Mouse (Mus musculus): ENCODE results near the gene Iqcf3. TPM values are rescaled to one million over a fixed set of nuclear protein-coding genes. Genes with fewer than 3 reads are reported as not detected.
A peak's percentile ranks its signal among the peaks of the same experiment; 100 is the strongest.

The Iqcf3 gene
- total and polyA plus RNA-seq, 2 experiments from 2014 or later = not detected

DNA sequence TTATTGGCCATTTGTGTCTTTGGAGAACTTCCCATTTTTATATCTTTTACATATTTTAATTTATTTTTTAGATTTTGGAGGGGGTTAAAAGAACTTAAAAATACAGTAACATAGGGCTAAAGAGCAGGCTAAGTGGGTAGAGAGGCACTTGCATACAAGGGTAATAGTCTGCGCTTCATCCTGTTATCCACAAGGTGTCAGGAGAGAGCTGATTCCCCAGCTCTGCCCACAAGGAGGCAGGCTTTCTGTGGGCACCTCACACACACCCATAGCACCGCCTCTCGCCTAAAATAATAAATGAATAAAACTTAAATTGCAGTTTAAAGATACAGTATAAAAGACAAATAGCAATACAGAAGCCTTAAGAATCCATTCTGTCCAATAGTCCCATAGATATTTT is 29.6 kb downstream of the Iqcf3 start:
- 38% methylated on average over 3 of the region's 3 CpGs for WGBS
- no peak overlapping the region for H3K4me2 ChIP-seq (ENCODE audit: low read depth, low read length, poor library complexity, severe bottlenecking)
- peak; percentile 89 for TF ChIP-seq CTCF (IDR thresholded peaks at IDR 0.05)
- no peak overlapping the region for H3K9ac ChIP-seq (replicated peaks; ENCODE audit: low read length, poor library complexity, severe bottlenecking)
- no peak overlapping the region for H3K27ac ChIP-seq (ENCODE audit: low read depth, low read length)
- no peaks in the 10 kb centered on the region for H3K27me3 ChIP-seq (ENCODE audit: insufficient read depth, low read length)
- ATAC-seq (ENCODE audit: low FRiP score) (no peak), DNase-seq (ENCODE audit: low spot score) (peak; percentile 55)
- no peaks in the 10 kb centered on the region for H3K4me1 ChIP-seq (ENCODE audit: insufficient read depth, low read length)
- no peak overlapping the region for H3K4me3 ChIP-seq (ENCODE audit: low read depth, low read length)
- H3K9me3 ChIP-seq (ENCODE audit: low read length) = no peaks in the 10 kb centered on the region
- H3K36me3 ChIP-seq (ENCODE audit: insufficient read depth, low read length) = no peaks in the 10 kb centered on the region

DNA sequence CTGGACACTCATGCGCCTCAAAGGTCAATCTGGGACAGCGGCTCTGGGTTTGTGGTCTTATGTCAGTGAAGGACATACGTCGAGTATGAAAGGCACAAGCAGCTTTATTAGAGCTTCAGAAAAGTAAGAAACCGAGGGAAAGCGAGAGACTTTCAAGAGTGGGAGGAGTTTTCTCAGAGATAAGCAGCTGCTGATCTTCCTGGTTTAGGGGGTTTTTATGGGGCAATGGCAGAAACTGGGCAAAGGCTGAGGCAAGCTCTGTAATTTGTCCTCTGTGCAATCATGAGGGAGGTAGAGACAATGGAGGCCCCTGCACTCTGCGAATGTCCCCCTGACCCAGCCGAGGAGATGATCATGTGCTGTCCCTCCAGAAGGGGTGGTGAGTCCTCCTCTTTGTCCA is 41.5 kb downstream of the Iqcf3 start:
- WGBS = 83% methylated on average over 8 of the region's 8 CpGs
- H3K4me1 ChIP-seq (ENCODE audit: insufficient read depth, low read length) = no peaks in the 10 kb centered on the region

DNA sequence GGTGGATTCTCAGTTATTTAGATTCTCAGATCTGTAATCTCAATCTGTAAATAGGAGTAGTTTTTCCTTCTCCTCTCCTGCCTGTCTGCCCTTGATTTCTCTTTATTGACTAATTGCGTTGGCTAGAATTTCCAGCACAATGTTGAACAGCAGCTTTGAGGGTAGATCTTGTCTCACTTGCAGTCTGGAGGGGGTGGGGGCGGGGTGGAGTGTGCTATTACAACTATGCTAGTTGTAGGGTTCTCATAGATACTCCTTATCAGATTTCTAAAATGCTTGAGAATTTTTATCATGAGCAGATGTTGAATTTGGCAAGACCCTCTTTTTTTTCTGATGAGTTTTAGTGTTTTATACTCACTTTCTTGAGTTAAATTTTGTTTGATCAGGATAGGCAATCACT is 42.0 kb downstream of the Iqcf3 start:
- Histone ChIP-seq H3K9me3 (ENCODE audit: low read length) (no peaks in the 10 kb centered on the region), H3K9ac (replicated peaks; ENCODE audit: low read length, poor library complexity, severe bottlenecking) (no peak overlapping the region), H3K36me3 (ENCODE audit: insufficient read depth, low read length) (no peaks in the 10 kb centered on the region), H3K4me2 (ENCODE audit: low read depth, low read length, poor library complexity, severe bottlenecking) (no peak overlapping the region), H3K4me1 (ENCODE audit: insufficient read depth, low read length) (no peaks in the 10 kb centered on the region), H3K27me3 (ENCODE audit: insufficient read depth, low read length) (no peaks in the 10 kb centered on the region), H3K4me3 (ENCODE audit: low read depth, low read length) (no peak overlapping the region), H3K27ac (ENCODE audit: low read depth, low read length) (no peak overlapping the region)
- DNase-seq (ENCODE audit: low spot score) = no peak
- 77% methylated on average over 2 of the region's 2 CpGs for WGBS
- TF ChIP-seq CTCF (IDR thresholded peaks at IDR 0.05) = no peak
- ATAC-seq (ENCODE audit: low FRiP score) = no peak

More for the DNA sequence above, 41.5 kb downstream of the Iqcf3 start:
- no peaks in the 10 kb centered on the region for H3K27me3 ChIP-seq (ENCODE audit: insufficient read depth, low read length)
- ATAC-seq (ENCODE audit: low FRiP score) (no peak), DNase-seq (ENCODE audit: low spot score) (no peak)
- no peak overlapping the region for H3K9ac ChIP-seq (replicated peaks; ENCODE audit: low read length, poor library complexity, severe bottlenecking)
- no peak overlapping the region for H3K4me3 ChIP-seq (ENCODE audit: low read depth, low read length)
- no peaks in the 10 kb centered on the region for H3K36me3 ChIP-seq (ENCODE audit: insufficient read depth, low read length)
- no peak for TF ChIP-seq CTCF (IDR thresholded peaks at IDR 0.05)
- no peak overlapping the region for H3K4me2 ChIP-seq (ENCODE audit: low read depth, low read length, poor library complexity, severe bottlenecking)
- H3K9me3 ChIP-seq (ENCODE audit: low read length) = no peaks in the 10 kb centered on the region
- no peak overlapping the region for H3K27ac ChIP-seq (ENCODE audit: low read depth, low read length)

DNA sequence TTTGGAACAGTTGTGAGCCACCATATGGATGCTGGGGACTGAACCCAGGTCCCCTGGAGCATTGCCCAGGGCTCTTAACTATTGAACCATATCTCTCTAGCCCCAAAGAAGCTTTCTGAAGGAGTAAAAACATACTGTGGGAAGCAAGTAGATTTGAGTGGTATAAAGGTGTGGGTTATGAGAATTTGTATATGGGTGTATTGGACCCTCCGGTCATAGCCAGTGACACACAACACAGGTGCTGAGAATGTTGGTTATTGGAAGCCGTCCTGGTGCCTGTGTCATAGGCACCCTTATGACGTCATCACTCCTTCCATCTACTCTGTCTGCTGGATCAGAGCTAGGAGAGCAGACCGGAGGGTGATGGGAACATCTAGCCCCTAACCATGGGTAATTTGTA is 47.2 kb downstream of the Iqcf3 start, which contains the start of gene Iqcf5:
Gene Iqcf5 (plus strand): TSS at position 301 of the 400 bp plus-strand sequence.
- no peak within 1 kb of the TSS for H3K4me2 ChIP-seq (ENCODE audit: low read depth, low read length, poor library complexity, severe bottlenecking)
- DNase-seq (ENCODE audit: low spot score) (no peak), ATAC-seq (ENCODE audit: low FRiP score) (no peak)
- H3K36me3 ChIP-seq (ENCODE audit: insufficient read depth, low read length) = no peaks in the 10 kb centered on the region
- H3K4me1 ChIP-seq (ENCODE audit: insufficient read depth, low read length) = no peaks in the 10 kb centered on the region
- WGBS = 83% methylated on average over 4 of the region's 4 CpGs
- H3K4me3 ChIP-seq (ENCODE audit: low read depth, low read length) = no peak within 1 kb of the TSS
- TF ChIP-seq CTCF (IDR thresholded peaks at IDR 0.05) = no peak
- no peak within 1 kb of the TSS for H3K27ac ChIP-seq (ENCODE audit: low read depth, low read length)
- H3K9me3 ChIP-seq (ENCODE audit: low read length) = no peaks in the 10 kb centered on the region
- H3K9ac ChIP-seq (replicated peaks; ENCODE audit: low read length, poor library complexity, severe bottlenecking) = no peak within 1 kb of the TSS
- H3K27me3 ChIP-seq (ENCODE audit: insufficient read depth, low read length) = no peaks in the 10 kb centered on the region

DNA sequence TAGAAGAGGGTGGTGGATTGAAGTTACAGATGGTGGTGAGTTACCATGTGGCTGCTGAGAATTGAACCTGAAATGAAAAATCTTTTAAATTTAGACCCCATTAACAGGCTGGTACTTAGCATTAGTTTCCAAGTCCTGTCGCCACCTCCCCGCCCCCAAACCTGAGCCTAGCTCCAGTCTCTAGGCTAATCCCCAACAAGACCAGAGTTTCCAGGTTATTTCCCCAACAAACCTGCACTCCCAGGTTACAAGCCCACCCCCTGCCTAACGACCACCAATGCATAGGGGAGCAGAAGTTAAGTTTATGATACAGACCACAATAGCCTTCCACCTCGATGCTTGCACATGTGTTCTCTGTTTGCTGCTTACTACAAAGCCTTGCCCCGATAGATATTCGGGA is 47.9 kb downstream of the Iqcf3 start:
- Histone ChIP-seq H3K27ac (ENCODE audit: low read depth, low read length) (no peak overlapping the region), H3K9me3 (ENCODE audit: low read length) (no peaks in the 10 kb centered on the region), H3K4me3 (ENCODE audit: low read depth, low read length) (no peak overlapping the region), H3K4me1 (ENCODE audit: insufficient read depth, low read length) (no peaks in the 10 kb centered on the region), H3K36me3 (ENCODE audit: insufficient read depth, low read length) (no peaks in the 10 kb centered on the region), H3K27me3 (ENCODE audit: insufficient read depth, low read length) (no peaks in the 10 kb centered on the region), H3K4me2 (ENCODE audit: low read depth, low read length, poor library complexity, severe bottlenecking) (no peak overlapping the region), H3K9ac (replicated peaks; ENCODE audit: low read length, poor library complexity, severe bottlenecking) (no peak overlapping the region)
- no peak for TF ChIP-seq CTCF (IDR thresholded peaks at IDR 0.05)
- DNase-seq (ENCODE audit: low spot score) (no peak), ATAC-seq (ENCODE audit: low FRiP score) (no peak)
- 84% methylated on average over 6 of the region's 6 CpGs for WGBS

DNA sequence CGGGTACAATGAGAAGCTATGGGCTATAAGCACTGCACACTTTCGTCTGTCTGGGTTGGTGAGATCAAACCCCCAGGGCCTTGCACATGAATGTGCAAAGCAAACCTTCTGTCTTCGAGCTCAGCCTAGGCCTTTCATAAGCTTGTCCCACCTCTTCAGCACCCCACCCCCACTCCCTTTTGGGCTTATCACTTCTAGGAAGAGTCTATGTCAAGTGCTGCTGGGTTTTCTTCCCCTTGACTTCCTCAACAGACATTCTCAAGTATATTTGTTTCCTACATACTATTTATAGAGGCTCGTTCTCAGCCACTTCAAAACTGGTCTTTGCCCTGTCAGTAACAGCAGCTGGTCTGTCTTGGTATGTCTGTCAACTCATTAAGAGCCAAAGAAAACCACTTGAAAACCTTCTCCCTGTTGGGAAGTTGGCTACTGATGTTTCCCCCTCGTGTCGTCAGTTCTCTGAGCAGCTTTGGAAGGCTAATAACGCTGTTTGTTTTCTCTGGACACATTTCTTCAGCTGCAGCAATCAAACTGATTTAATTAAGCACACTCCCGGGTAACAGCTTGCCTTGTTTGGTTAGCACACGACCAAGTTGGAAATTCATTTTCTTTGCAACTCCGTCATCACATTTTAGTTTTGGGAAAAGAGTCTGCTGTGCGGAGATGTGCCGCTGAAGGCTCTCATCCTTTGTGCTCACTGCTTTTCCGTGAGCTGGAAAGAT is 48.5 kb downstream of the Iqcf3 start:
- H3K4me1 ChIP-seq (ENCODE audit: insufficient read depth, low read length) = no peaks in the 10 kb centered on the region
- H3K9me3 ChIP-seq (ENCODE audit: low read length) = no peaks in the 10 kb centered on the region
- no peak for TF ChIP-seq CTCF (IDR thresholded peaks at IDR 0.05)
- ATAC-seq (ENCODE audit: low FRiP score) = no peak
- no peak overlapping the region for H3K4me3 ChIP-seq (ENCODE audit: low read depth, low read length)
- no peak overlapping the region for H3K9ac ChIP-seq (replicated peaks; ENCODE audit: low read length, poor library complexity, severe bottlenecking)
- peak; percentile 8 for DNase-seq (ENCODE audit: low spot score)
- no peak overlapping the region for H3K27ac ChIP-seq (ENCODE audit: low read depth, low read length)
- H3K4me2 ChIP-seq (ENCODE audit: low read depth, low read length, poor library complexity, severe bottlenecking) = no peak overlapping the region
- whole genome bisulfite sequencing = 69% methylated on average over 13 of the region's 13 CpGs
- no peaks in the 10 kb centered on the region for H3K36me3 ChIP-seq (ENCODE audit: insufficient read depth, low read length)
- H3K27me3 ChIP-seq (ENCODE audit: insufficient read depth, low read length) = no peaks in the 10 kb centered on the region
